Mouse (Mus musculus) liver, embryonic 16.5 days (tissue): ENCODE data around the gene Serpina5. TPM values are rescaled to one million over a fixed set of nuclear protein-coding genes. Genes with fewer than 3 reads are reported as not detected.

Experiments used
- polyA plus RNA-seq: library from polyadenylated mRNA; unstranded; fragments of >200 nt; fragmentation: Nextera tagmentation; extraction: Ambion mirVana; gene quantifications from 2 replicates; pipeline ENCODE4 v1.2.1, GENCODE M21; 2015

The Serpina5 gene
- polyA plus RNA-seq, 1 experiment from 2014 or later = 0.13 TPM

Other genes starting within 250 kb of the Serpina5 start
- 1,052 and 1,237 TPM in 2 replicates for gene Serpina1a, start 237.6 kb upstream of the Serpina5 start, polyA plus RNA-seq
- 574 and 660 TPM in 2 replicates for gene Serpina1c, start 196.2 kb upstream of the Serpina5 start, polyA plus RNA-seq
- gene Serpina1e, start 142.1 kb upstream of the Serpina5 start, polyA plus RNA-seq = 582 and 639 TPM in 2 replicates
- 23.6 and 23.7 TPM in 2 replicates for gene Serpina11, start 111.2 kb upstream of the Serpina5 start, polyA plus RNA-seq
- gene Serpina9, start 87.4 kb upstream of the Serpina5 start, polyA plus RNA-seq = not detected in 2 replicates
- 0.07 TPM in 1 of 2 replicates, not detected in the other for gene Serpina12, start 56.7 kb upstream of the Serpina5 start, polyA plus RNA-seq
- gene Serpina3a, start 11.6 kb downstream of the Serpina5 start, polyA plus RNA-seq = not detected in 2 replicates
- gene Serpina3b, start 26.9 kb downstream of the Serpina5 start, polyA plus RNA-seq = 0.17 and 0.23 TPM in 2 replicates
- 0.04 TPM in 1 of 2 replicates, not detected in the other for gene Serpina3c, start 52.8 kb downstream of the Serpina5 start, polyA plus RNA-seq
- 0.27 and 0.28 TPM in 2 replicates for gene Serpina3f, start 113.4 kb downstream of the Serpina5 start, polyA plus RNA-seq
- gene Serpina3g, start 135.1 kb downstream of the Serpina5 start, polyA plus RNA-seq = 1.9 and 2.7 TPM in 2 replicates
- 0.16 and 0.35 TPM in 2 replicates for gene Serpina3i, start 162.0 kb downstream of the Serpina5 start, polyA plus RNA-seq
- not detected in 2 replicates for gene Serpina3j, start 213.4 kb downstream of the Serpina5 start, polyA plus RNA-seq
- not detected in 2 replicates for gene Serpina3k, start 237.4 kb downstream of the Serpina5 start, polyA plus RNA-seq
- 0.11 and 0.14 TPM in 2 replicates for gene Serpina3m, start 237.4 kb downstream of the Serpina5 start, polyA plus RNA-seq